Mouse (Mus musculus): ENCODE results near the gene Map1lc3a. TPM values are rescaled to one million over a fixed set of nuclear protein-coding genes. Genes with fewer than 3 reads are reported as not detected.
A peak's percentile ranks its signal among the peaks of the same experiment; 100 is the strongest.

The Map1lc3a gene
- 128 TPM for polyA plus RNA-seq (2021)

DNA sequence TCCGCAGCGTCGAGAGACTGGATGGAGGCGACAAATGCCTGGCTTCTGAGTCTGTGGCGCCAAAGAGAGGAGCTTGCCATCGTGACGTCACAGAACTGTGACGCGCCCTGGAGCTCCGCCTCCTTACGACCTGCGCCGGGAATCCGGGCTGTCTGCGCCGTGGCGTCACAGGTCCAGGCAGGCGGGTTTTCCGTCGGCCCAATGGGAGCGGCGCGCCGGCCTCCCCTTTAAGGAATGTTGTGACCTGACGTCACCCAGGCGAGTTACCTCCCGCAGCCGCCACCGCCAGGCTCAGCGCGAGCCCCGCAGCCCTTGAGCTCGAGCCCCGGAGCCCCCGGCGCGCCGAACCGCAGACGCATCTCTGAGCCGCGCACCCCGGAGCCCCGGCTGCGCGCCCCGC, at the start of gene Map1lc3a:
Gene Map1lc3a (plus strand): TSS at position 103 of the 400 bp plus-strand sequence.
- DNase-seq (ENCODE audit: low read depth, low spot score) (peak; percentile 54), ATAC-seq (peak; percentile 77)
- in situ Hi-C loops (cut with MboI; ENCODE audit: low pct_unique_long_range_greater_than_20kb): no loop called here
- ChIA-PET CTCF (no interaction called here), POLR2A (interaction anchor here (0.9 to 1.0 kb wide), 2 partner anchors 15 to 106 kb away, joined by 4 read pairs; no protein-coding TSS in a partner anchor)
- no peaks in the 10 kb centered on the region for H3K27me3 ChIP-seq
- TF ChIP-seq CTCF (IDR thresholded peaks at IDR 0.05): no peak

DNA sequence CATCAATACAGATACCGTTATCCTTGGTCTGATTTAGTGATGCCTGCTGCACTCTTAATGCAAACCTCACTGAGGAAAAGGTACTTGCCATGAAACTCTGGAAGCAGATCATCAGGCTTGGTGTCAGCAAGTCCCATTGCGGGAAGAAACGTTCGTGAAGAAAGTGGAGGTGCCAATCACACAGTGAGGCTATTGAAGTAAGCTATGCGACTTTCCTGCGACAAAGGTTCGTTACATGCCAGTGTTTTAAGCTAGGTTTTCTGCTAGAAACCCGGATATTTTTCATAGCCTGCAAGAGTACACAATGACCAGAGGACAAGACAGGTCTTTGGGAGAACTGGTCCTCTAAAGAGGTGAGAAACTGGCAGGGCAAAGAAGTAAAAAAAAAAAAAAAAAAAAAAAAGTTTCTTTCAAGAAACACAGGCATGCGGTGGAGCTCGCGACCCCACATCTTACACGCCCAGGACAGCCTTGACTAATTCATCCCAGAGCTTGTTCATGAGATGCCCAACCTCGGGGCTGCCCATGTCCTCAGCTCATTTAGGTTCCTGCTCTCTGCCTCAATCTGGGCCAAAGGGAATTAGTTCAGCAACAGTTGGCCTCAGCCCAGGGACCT, 40.2 kb upstream of the Map1lc3a start:
- no peaks in the 10 kb centered on the region for H3K27me3 ChIP-seq
- ChIA-PET POLR2A (interaction anchor here (1.4 to 2.4 kb wide), 3 partner anchors 11 to 15 kb away, joined by 3 to 7 read pairs (median 4); no protein-coding TSS in a partner anchor), CTCF (interaction anchor here (1.2 to 1.4 kb wide), 3 partner anchors 13 to 148 kb away, joined by 3 read pairs; no protein-coding TSS in a partner anchor)
- in situ Hi-C loops (cut with MboI; ENCODE audit: low pct_unique_long_range_greater_than_20kb): no loop called here
- ATAC-seq (peak; percentile 32), DNase-seq (ENCODE audit: low read depth, low spot score) (no peak)
- no peak for TF ChIP-seq CTCF (IDR thresholded peaks at IDR 0.05)

DNA sequence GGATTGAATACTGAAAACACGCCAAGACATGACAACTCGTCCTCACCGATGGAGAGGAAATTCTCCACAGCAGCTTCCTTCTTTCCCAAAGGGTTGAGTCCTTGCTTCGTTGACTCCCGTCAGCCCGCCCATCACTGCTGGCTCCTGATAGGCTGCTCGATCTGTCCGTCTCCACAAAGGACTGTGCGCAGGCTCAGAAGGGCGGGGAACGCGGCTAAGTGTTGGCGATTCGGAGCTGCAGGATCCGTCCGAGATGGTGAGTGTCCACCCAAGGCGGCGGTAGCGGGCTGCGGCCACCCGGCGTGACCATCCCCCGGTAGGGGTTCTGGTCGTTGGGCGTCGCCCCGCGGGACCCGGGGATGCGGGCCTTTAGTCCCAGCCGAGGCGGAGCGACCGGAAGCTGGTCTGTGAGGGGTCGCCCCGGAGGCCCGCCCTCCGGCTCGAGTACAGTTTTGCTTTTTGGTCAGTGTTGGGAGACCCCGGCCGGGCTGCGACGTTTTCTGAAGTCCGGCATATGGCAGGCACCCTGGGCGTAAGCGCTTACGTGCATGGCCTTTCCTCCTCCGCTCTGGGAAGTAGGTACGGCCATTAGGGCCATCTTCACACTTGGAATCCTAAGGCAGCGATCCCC, 39.6 kb upstream of the Map1lc3a start, which contains the start of gene Dynlrb1:
Gene Dynlrb1 (plus strand): TSS at position 172 of the 631 bp plus-strand sequence.
- in situ Hi-C loops (cut with MboI; ENCODE audit: low pct_unique_long_range_greater_than_20kb): no loop called here

DNA sequence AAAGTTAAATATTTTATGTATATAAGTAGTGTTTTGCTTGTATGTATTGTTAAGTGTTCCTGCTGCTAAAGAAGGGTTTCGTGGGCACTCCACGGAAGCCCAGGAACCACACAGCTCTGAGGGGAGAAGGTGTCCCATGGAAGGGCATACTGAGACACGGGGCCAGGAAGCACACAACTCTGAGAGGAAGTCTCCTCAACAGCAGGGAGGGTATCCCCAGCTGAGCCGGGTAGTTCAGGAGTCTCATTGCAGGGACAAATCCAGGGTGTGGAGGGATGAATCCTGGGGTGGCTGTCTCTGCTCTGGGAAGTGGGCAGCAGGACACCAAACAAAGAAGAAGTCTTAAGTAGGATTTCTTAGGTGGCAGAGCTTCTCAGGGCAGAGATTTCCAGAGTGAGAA, 38.8 kb upstream of the Map1lc3a start:
- in situ Hi-C loops (cut with MboI; ENCODE audit: low pct_unique_long_range_greater_than_20kb): no loop called here
- DNase-seq (ENCODE audit: low read depth, low spot score) (no peak), ATAC-seq (no peak)
- ChIA-PET POLR2A (interaction anchor here (1.4 to 2.4 kb wide), 2 partner anchors 12 to 15 kb away, joined by 4 to 7 read pairs; no protein-coding TSS in a partner anchor), CTCF (interaction anchor here (0.7 kb wide), 1 partner anchor 12 kb away, joined by 3 read pairs; no protein-coding TSS in a partner anchor)
- no peaks in the 10 kb centered on the region for H3K27me3 ChIP-seq
- TF ChIP-seq CTCF (IDR thresholded peaks at IDR 0.05): no peak

More for the DNA sequence above, 39.6 kb upstream of the Map1lc3a start, which contains the start of gene Dynlrb1:
- ATAC-seq (peak; percentile 95), DNase-seq (ENCODE audit: low read depth, low spot score) (peak; percentile 88)
- TF ChIP-seq CTCF (IDR thresholded peaks at IDR 0.05): no peak
- ChIA-PET POLR2A (interaction anchor here (1.4 to 2.4 kb wide), 3 partner anchors 11 to 15 kb away, joined by 3 to 7 read pairs (median 4); no protein-coding TSS in a partner anchor), CTCF (interaction anchor here (1.2 to 1.4 kb wide), 3 partner anchors 12 to 147 kb away, joined by 3 read pairs; no protein-coding TSS in a partner anchor)
- no peaks in the 10 kb centered on the region for H3K27me3 ChIP-seq

DNA sequence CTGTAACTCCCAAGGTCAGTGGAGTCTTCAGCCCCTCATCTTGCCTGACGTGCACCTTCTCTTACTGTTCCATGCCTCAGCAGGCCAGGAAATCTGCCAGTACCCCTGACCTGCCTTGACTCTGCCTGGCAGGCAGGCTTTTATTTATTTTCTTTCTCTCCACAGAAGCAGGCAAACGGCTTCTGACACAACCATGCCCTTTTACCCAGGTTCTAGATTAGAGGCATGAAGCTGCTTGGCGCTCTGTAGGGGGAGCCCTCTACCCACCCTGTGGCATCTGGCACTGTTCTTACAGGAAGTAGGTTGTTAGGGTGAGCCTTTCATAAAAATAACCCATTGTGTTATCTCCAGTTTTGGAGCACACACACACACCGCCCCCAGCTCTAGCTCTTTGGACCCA, 35.2 kb upstream of the Map1lc3a start:
- no peak for TF ChIP-seq CTCF (IDR thresholded peaks at IDR 0.05)
- ATAC-seq: no peak
- in situ Hi-C loops (cut with MboI; ENCODE audit: low pct_unique_long_range_greater_than_20kb): no loop called here
- no peaks in the 10 kb centered on the region for H3K27me3 ChIP-seq
- ChIA-PET CTCF (interaction anchor here (1.1 to 1.3 kb wide), 2 partner anchors 9 to 144 kb away, joined by 3 to 4 read pairs; no protein-coding TSS in a partner anchor), POLR2A (interaction anchor here (0.6 kb wide), 1 partner anchor 89 kb away, joined by 3 read pairs; no protein-coding TSS in a partner anchor)
- DNase-seq (ENCODE audit: low read depth, low spot score): no peak

DNA sequence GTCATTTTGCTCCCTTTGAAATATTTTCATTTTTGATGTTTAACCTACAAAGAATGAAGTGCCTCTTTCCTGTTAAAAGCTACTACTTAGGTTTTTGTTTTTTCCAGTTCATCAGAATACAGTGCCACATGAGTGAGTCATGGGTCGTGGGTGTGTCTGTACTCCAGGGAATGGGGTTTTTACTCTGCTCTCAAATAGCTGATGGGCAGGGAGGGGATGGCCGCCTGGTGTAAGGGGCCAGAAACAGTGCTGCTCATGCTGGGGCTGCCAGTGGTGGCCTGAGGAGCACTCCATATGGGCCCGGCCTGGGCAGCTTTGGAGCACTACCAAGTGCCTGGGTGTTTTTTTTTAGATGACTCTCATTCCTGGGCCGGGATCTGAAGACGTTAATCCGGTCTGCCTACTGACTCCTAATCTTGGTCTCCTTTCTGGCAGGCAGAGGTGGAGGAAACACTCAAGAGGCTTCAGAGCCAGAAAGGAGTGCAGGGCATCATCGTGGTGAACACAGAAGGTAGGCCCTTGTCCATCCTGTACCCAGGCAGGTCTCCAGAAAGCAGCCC, 33.7 kb upstream of the Map1lc3a start:
- no peaks in the 10 kb centered on the region for H3K27me3 ChIP-seq
- POLR2A ChIA-PET: interaction anchor here (1.2 kb wide), 1 partner anchor 17 kb away, joined by 3 read pairs; no protein-coding TSS in a partner anchor
- DNase-seq (ENCODE audit: low read depth, low spot score) (no peak), ATAC-seq (no peak)
- in situ Hi-C loops (cut with MboI; ENCODE audit: low pct_unique_long_range_greater_than_20kb): no loop called here
- no peak for TF ChIP-seq CTCF (IDR thresholded peaks at IDR 0.05)
- CTCF ChIA-PET: interaction anchor here (1.3 kb wide), 1 partner anchor 22 kb away, joined by 3 read pairs; no protein-coding TSS in a partner anchor

DNA sequence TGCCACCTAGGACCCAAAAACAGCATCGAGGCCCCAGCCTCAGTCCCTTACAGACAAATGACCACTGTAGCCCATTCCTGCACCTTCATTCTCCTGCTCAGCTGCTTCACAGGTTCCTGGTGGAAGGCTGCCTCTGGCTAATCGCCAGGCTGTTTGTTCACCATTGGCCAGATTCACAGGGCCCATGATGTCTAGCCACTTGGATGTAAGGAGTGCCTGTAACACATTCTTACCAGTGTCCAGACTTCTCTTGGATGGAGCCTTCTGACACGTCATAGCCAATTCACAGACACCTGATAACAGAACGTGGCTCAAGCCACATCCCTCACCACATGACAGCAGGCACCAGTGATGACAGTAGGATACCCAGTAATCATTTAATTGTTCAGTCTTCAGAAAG, 29.9 kb upstream of the Map1lc3a start:
- ChIA-PET POLR2A (no interaction called here), CTCF (no interaction called here)
- no peaks in the 10 kb centered on the region for H3K27me3 ChIP-seq
- no peak for DNase-seq (ENCODE audit: low read depth, low spot score)
- no peak for TF ChIP-seq CTCF (IDR thresholded peaks at IDR 0.05)
- ATAC-seq: no peak
- in situ Hi-C loops (cut with MboI; ENCODE audit: low pct_unique_long_range_greater_than_20kb): no loop called here

DNA sequence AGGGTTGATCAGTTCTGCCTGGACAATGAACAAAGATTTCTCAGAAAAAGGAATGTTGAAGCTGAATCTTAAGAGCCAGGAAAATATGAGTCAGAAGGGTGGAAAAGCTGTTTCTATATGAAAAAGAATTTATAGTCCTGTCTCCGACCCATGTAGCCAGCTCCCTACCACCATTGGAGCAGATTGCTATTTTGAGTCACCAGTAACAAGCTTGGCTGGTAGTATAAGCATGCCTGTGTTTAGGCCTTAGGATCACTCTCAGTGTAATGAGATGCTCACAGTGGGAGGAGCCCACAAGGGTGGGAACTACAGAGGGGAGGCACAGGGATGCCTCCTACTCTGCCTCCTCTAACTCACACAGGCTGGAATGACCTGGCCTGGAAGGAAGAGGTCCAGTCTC, 27.9 kb upstream of the Map1lc3a start:
- in situ Hi-C loops (cut with MboI; ENCODE audit: low pct_unique_long_range_greater_than_20kb): no loop called here
- TF ChIP-seq CTCF (IDR thresholded peaks at IDR 0.05): no peak
- ChIA-PET CTCF (interaction anchor here (1.4 to 1.8 kb wide), 2 partner anchors 13 to 25 kb away, joined by 3 to 4 read pairs; no protein-coding TSS in a partner anchor), POLR2A (no interaction called here)
- DNase-seq (ENCODE audit: low read depth, low spot score): no peak
- no peaks in the 10 kb centered on the region for H3K27me3 ChIP-seq
- no peak for ATAC-seq

DNA sequence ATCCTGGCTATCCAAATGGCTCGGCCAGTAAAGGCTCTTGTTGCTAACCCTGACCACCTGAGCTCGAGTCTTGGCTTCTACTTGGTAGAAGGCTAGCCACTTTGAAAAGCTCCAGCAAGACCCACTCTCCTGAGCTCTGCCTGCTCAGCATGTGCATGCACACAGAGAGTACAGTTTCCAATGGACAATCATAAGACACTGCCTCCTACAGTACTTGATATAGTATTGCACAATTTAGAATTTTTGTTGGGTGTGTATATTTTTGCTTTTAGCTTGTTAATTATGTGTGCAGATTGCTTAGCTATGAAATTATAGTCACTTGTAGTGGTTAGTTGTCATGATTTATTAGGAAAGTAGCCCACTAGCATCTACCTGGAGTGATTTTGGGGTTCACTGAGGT, 27.4 kb upstream of the Map1lc3a start:
- no peaks in the 10 kb centered on the region for H3K27me3 ChIP-seq
- no peak for DNase-seq (ENCODE audit: low read depth, low spot score)
- ChIA-PET POLR2A (no interaction called here), CTCF (interaction anchor here (1.0 to 1.8 kb wide), 3 partner anchors 11 to 26 kb away, joined by 3 to 4 read pairs (median 3); no protein-coding TSS in a partner anchor)
- in situ Hi-C loops (cut with MboI; ENCODE audit: low pct_unique_long_range_greater_than_20kb): no loop called here
- ATAC-seq: no peak
- peak; percentile 49 for TF ChIP-seq CTCF (IDR thresholded peaks at IDR 0.05)

DNA sequence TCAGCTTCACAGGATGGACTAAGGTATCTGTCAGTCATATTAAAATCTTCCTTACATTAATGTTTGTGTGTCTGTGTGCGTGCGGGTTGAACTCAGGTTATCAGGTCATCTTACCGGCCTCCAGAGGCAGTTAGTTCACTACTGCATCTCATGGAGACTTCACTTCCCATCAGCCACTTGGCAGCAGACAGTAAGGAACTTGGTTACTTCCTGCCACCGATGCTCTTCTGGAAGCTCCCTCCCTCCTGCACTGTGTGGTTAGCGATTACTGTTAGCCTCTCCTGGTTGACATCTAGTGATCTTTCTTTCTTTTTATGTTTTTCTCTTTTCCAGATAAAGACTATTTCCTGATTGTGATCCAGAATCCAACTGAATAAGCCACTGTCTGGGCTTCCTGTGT, 26.5 kb upstream of the Map1lc3a start:
- in situ Hi-C loops (cut with MboI; ENCODE audit: low pct_unique_long_range_greater_than_20kb): no loop called here
- DNase-seq (ENCODE audit: low read depth, low spot score): no peak

More for the DNA sequence above, 26.5 kb upstream of the Map1lc3a start:
- CTCF ChIA-PET: interaction anchor here (0.7 to 1.0 kb wide), 2 partner anchors 12 to 15 kb away, joined by 3 read pairs; no protein-coding TSS in a partner anchor
- H3K27me3 ChIP-seq: no peaks in the 10 kb centered on the region
- ATAC-seq: no peak
- TF ChIP-seq CTCF (IDR thresholded peaks at IDR 0.05): no peak
- POLR2A ChIA-PET: interaction anchor here (0.6 kb wide), 1 partner anchor 51 kb away, joined by 5 read pairs; no protein-coding TSS in a partner anchor
